Mouse (Mus musculus): ENCODE data around the gene S100a14.

Gene S100a14

DNA sequence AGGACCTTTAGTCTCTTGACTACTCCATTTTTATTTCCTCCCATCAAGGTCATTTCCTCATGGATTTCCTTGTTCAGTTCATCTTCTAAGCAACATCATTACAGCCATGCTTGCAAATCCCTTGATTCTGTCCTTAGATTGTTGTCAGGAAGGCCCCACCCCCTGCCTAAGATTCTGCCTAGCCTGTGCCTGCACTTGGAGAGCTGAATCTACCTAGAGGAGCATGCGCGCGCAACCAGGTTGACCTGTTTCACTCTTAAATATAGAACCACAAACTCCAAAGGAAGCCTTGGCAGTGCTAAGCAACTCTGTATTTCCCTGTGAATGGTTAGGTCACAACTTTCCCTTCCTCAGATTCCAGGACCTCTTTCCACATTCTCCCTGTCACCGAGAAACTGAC lies 8.9 kb upstream of the S100a14 start:
- DNase-seq (ENCODE audit: low spot score in 2 of 2) = no peak

GRCm38 (mm10) chr3:90525421-90525820 lies 1.2 kb upstream of the S100a14 start:
- peak in 1 of 2 experiments; percentile 69 for DNase-seq (ENCODE audit: low spot score in 2 of 2)

GRCm38 (mm10) chr3:90526076-90526475 lies 580 bp upstream of the S100a14 start:
- DNase-seq (ENCODE audit: low spot score in 2 of 2) = no peak

DNA sequence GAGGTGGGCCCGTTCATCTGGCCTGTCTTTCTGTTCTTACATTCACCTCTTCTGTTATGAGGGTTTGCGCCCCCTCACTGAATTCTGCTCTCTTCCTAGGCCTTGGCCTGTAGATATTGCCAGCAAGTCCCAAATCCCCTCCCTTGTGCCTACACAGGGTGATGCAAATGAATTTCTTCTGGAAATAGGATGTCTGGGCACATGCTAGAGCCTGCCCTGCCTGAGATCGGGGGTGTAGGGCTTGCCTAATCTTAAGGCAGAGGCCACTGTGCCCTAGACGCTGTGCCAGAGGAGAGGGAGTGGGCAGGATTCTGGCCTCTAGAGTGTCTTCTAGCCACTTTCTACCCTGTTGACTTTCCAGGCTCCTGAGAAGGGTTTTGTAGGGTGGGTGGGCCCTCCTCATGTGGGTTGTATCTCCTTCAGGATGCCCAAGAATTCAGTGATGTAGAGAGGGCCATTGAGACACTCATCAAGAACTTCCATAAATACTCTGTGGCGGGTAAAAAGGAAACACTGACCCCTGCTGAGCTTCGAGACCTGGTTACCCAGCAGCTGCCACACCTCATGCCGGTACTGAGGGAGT lies 726 bp downstream of the S100a14 start:
- DNase-seq (ENCODE audit: low spot score in 2 of 2) = no peak

- DNase-seq (ENCODE audit: low spot score in 2 of 2) = no peak
These were observed 5.1 kb downstream of the S100a14 start for GRCm38 (mm10) chr3:90531713-90532112.

GRCm38 (mm10) chr3:90535446-90535845 lies 8.8 kb downstream of the S100a14 start:
- no peak for DNase-seq (ENCODE audit: low spot score in 2 of 2)

DNA sequence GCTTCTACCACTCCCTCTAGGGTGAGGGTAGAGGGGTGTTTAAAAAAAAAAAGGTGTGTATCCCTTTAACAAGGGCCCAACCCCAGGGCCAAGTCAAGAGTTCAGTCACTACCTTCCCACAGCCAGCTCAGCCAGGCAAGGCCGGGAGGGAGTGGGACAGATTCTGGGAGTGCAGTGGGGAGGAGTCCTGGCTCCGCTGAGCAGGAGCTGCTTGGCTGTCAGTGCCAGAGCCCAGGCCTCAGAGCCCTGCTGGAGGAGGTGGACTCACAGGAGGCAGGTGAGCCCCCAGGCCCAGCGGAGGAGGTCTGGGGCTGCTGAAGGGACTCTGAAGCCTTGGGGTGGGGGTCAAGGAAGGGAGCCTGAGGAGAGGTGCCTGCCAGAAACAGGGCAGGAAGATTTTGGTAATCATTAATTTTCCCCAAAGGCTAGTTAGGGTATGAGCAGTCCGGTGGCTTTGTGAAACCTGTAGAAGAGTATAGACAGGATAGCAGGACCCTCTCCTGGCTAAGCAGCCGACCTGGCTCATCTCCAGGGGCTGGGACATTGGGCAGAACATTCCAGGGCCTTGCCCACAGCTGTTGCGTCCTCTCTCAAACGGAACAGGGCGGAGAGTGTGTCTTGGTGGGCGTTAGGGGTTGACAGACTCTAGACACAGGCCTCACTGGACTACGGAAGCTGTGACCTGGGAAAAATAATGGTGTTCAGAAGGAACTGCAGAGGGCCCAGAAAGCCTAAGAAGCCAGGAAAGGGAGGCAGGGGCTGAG lies 10.7 kb downstream of the S100a14 start, which contains the start of gene S100a16:
S100a16 (plus strand) TSS at position 114 of the 764 bp plus-strand sequence.
- no peak for DNase-seq (ENCODE audit: low spot score in 2 of 2)

- DNase-seq (ENCODE audit: low spot score in 2 of 2) = no peak
These were observed 11.2 kb downstream of the S100a14 start for GRCm38 (mm10) chr3:90537905-90538296.

GRCm38 (mm10) chr3:90540904-90541303 lies 14.2 kb downstream of the S100a14 start:
- DNase-seq (ENCODE audit: low spot score in 2 of 2) = peak in 1 of 2 experiments; percentile 28

DNA sequence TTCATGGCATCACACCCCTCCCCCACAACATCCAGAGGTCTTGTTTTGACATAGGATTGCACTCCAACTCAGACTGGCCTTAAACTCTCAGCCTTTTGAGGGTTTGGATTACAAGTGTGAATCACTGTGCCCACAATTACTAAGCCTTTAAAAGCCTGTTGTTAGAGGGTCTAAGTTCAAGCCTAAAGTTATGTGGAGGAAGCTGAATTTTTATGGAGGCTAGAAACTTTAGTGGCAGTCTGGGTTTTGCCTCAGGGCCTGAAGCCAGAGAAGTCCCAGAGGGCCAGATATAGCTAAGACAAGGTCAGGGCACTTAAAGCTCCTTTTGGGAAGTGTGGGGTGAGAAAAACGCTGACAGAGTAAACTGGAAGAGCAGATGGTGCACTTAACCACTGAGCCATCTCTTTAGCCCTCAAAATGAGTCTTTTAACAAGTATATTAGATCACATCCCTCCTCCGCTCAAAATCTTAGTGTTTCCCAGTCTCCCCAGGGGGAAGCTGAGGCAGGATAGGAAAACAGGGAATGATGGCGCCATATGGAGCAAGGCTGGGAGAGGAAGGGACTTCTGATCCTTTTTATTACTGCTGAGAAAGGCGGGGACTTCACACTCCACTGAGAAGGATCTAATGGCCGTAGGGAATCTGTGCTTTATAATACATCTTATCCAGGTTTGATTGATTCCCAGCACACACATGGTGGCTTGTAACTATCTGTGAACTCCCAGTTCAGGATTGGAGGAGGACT lies 23.2 kb downstream of the S100a14 start:
- no peak for DNase-seq (ENCODE audit: low spot score in 2 of 2)

DNA sequence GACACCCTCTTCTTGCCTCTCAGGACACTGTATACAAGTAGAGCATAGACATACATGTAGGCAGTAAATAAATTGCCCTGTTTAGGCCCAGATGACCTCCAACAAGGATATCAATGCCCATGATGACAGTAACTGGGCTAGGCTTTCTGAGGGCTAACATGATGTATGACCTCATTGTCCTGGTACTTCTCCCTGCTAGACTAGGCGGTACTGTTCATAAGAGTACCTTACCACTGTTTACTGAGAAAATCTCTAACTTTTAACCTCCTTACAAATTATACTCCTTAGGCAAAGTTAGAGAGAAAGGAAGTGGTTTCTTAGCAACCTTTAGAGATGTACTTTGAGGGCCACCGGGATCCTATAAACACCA lies 23.8 kb downstream of the S100a14 start:
- no peak for DNase-seq (ENCODE audit: low spot score in 2 of 2)

- DNase-seq (ENCODE audit: low spot score in 2 of 2) = no peak
These were observed 25.6 kb downstream of the S100a14 start for GRCm38 (mm10) chr3:90552231-90552630.

DNA sequence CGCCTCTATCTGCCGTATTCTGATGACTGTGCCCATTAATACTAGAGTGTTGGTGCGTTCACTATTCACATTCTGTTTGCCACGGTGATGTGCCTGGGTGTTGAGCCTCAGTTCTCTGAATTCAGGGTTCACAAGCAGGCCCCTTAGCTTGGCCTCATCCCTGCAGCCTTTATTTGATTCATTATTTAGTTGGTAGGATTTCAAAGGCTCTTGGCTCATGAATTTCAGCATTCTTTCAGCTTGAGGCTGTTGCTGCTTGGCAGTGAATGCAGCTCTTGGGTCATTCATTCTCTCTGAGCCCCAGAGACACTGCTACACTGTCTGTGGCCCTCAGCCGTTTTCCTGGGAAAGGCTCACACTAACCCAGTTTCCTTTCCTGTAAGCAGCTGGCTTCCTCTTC lies 29.3 kb downstream of the S100a14 start:
- peak in 1 of 2 experiments; percentile 65 for DNase-seq (ENCODE audit: low spot score in 2 of 2)

DNA sequence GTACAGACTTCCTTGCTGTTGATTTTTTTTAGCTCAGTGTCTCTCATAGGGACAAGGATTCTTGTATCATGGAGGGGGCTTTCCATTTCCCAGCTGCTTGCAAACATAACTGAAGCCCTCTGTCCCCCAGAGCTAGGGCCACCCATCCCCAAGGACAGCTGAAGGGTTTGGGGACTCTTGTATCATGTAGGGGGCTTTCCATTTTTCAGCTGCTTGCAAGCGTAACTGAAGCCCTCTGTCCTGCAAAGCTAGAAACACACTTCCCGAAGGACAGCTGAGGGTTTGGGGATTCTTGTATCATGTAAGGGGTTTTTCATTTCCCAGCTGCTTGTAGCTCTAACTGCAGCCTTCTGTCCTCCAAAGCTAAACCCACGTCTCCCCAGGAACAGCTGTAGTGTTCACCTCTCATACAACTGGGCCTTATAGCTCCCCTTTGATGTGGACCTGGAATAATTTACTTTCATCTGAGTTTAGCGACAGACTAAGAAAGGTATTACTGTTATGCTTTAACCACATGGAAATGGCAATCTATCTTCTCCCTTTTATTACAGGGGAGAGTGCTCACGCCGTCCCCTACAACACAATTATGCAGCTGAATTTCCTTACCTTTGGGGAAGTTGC lies 33.5 kb downstream of the S100a14 start, which contains the start of gene S100a3:
S100a3 (plus strand) TSS at position 571 of the 621 bp plus-strand sequence.
- DNase-seq (ENCODE audit: low spot score in 2 of 2) = no peak

DNA sequence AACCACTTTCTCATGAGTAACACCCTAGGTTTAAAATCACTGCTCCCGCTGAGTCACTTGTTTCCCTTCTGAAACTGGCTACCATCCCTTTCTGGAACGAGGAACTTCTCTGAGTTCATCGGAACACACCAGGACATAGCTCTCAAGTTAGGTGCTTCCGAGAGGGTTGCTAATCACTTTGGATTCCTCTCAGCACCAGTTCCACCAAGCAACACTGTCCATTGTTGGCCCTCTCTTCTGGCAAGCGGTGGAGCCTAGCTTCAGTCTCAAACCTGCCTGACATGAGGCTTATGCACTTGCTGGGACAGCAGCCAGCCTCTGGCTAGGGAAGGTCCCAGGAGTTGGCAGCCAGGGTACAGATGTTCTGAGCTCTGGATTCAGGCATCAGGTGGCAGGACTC lies 48.0 kb downstream of the S100a14 start:
- DNase-seq (ENCODE audit: low spot score in 2 of 2) = no peak

DNA sequence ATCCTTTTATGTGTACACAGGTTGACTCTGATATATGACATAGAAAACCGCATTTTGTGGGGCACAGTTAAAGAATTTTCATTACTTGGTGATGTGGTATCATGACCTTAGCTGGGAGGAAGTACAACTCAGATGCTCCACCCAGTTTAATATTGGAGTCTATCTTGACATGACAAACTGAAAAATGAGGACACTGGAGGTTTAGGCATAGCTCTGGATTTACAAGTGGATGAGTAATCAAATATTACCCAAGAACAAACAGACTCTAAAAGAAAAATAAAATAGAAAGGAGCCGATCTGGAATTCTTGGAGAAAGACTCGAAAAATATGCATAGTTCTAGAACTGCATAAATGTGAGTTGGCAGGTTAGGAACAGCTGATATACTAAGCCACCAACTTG lies 48.7 kb downstream of the S100a14 start:
- no peak for DNase-seq (ENCODE audit: low spot score in 2 of 2)

- no peak for DNase-seq (ENCODE audit: low spot score in 2 of 2)
These were observed 49.8 kb downstream of the S100a14 start for GRCm38 (mm10) chr3:90576351-90577001.

All from frontal cortex, postnatal 36 days (tissue).